ENCODE assay signal across 10 mouse cellular contexts in the genomic region with DNA sequence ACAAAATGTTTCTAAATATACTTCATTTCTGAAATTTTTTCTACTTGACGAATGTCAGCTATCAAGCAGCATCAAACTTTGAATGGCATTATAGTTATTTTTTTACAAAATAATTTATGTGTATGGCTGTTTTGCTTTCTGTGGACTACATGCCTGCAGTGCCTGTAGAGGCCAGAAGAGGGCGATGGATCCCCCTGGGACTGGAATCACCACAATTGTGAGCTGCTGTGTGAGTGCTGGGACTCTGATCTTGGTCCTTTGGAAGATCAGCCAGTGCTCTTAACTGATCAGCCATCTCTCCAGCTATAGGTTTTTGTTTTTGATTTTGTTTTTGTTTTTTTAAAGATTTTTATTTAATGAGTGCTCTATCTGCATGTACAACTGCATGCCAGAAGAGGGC. TPM values are rescaled to one million over a fixed set of nuclear protein-coding genes. Genes with fewer than 3 reads are reported as not detected.
A peak's percentile ranks its signal among the peaks of the same experiment; 100 is the strongest.
DNase-seq lines count a peak whose midpoint lies in the region; ATAC-seq and TF ChIP-seq lines count a peak whose summit lies in the region.
"Had no signal": no experiment of that assay in that cellular context is flagged by ENCODE, and none has a peak within 500 bp of the region (broad histone marks: within the 10 kb centered on the region; RNA-seq: fewer than 3 reads in every experiment).

No protein-coding gene starts in this region.

- DNase-seq in heart, postnatal 0 days (ENCODE audit: low spot score), result no peak
- no peak for DNase-seq in heart, adult 9 months (ENCODE audit: low spot score in 2 of 2)
- DNase-seq in 416B (ENCODE audit: low read depth) (peak; percentile 53), ES-CJ7 (ENCODE audit: low read depth, low spot score) (peak; percentile 52)
- peak; percentile 56 for DNase-seq in lung, postnatal 10 days
- no peak for DNase-seq in frontal cortex, adult 2 months (ENCODE audit: extremely low spot score in 1 of 2, low spot score in 1 of 2)
- no peak for DNase-seq in frontal cortex, postnatal 10 days (ENCODE audit: low spot score in 2 of 2)

- no peaks in the 10 kb centered on the region for H3K36me3 ChIP-seq in heart, postnatal 0 days (replicated peaks; ENCODE audit: control insufficient read depth, insufficient read depth, low read length)
- H3K36me3 ChIP-seq: hindbrain, embryonic 10.5 days had no signal

- H3K9me3 ChIP-seq in heart, postnatal 0 days (replicated peaks; ENCODE audit: control insufficient read depth, low read length), result no peaks in the 10 kb centered on the region
- H3K9me3 ChIP-seq: hindbrain, embryonic 10.5 days had no signal

- peak; percentile 46 for TF ChIP-seq CTCF in heart, postnatal 0 days (IDR thresholded peaks at IDR 0.05; ENCODE audit: low read depth)

- H3K4me2 ChIP-seq in heart, postnatal 0 days (ENCODE audit: low read depth, low read length), result no peak overlapping the region

- peaks cover 12% of the 10 kb centered on the region for H3K4me1 ChIP-seq in heart, postnatal 0 days (ENCODE audit: control insufficient read depth, insufficient read depth)

- H3K9ac ChIP-seq in heart, postnatal 0 days (replicated peaks; ENCODE audit: low read depth, low read length), result no peak overlapping the region

- H3K27me3 ChIP-seq in heart, postnatal 0 days (ENCODE audit: control insufficient read depth, insufficient read depth, low read length), result no peaks in the 10 kb centered on the region

- H3K27ac ChIP-seq in heart, postnatal 0 days (ENCODE audit: low read depth), result no peak overlapping the region
- H3K27ac ChIP-seq: hindbrain, embryonic 10.5 days had no signal

- H3K4me3 ChIP-seq in heart, postnatal 0 days (ENCODE audit: low read depth, low read length), result no peak overlapping the region
- H3K4me3 ChIP-seq: hindbrain, embryonic 10.5 days had no signal

- TF ChIP-seq EP300 in heart, postnatal 0 days (IDR thresholded peaks at IDR 0.05; ENCODE audit: low read depth), result no peak

- 43% methylated on average over 2 of the region's 2 CpGs for WGBS in heart, postnatal 0 days

- ATAC-seq in heart, postnatal 0 days (ENCODE audit: insufficient read depth, low read depth), result no peak
- no peak for ATAC-seq in megakaryocyte progenitor cell, adult 5-6 weeks (replicated peaks; ENCODE audit: poor library complexity)
- ATAC-seq: forebrain, embryonic 14.5 days had no signal

RNA-seq across cellular contexts. Expression of a gene that starts 2.9 kb away (rescaled TPM):
- total RNA-seq in heart, postnatal 0 days (2014; rRNA removed; ENCODE audit: low replicate concordance), result 15.3 and 17.0 TPM in 2 replicates
- 4.0 and 5.3 TPM in 2 replicates for polyA plus RNA-seq in heart, postnatal 0 days (2015; fragmentation: Nextera tagmentation; extraction: Ambion mirVana)
- total RNA-seq in megakaryocyte progenitor cell, adult 5-6 weeks (2015), result 2.4 and 2.6 TPM in 2 replicates
- 3.4 and 5.2 TPM in 2 replicates for total RNA-seq in megakaryocyte progenitor cell, adult 5-6 weeks (2017)
- polyA plus RNA-seq in frontal cortex, adult 2 months (2012; rRNA removed), result 38.2 and 46.1 TPM in 2 replicates

RNA-seq across cellular contexts. Expression of a gene that starts 4.6 kb away (rescaled TPM):
- 10.0 and 16.0 TPM in 2 replicates for total RNA-seq in heart, postnatal 0 days (2014; rRNA removed; ENCODE audit: low replicate concordance)
- 4.2 and 4.5 TPM in 2 replicates for polyA plus RNA-seq in heart, postnatal 0 days (2015; fragmentation: Nextera tagmentation; extraction: Ambion mirVana)
- 15.7 and 19.8 TPM in 2 replicates for total RNA-seq in megakaryocyte progenitor cell, adult 5-6 weeks (2015)
- 17.8 and 25.3 TPM in 2 replicates for total RNA-seq in megakaryocyte progenitor cell, adult 5-6 weeks (2017)
- 4.5 and 4.8 TPM in 2 replicates for polyA plus RNA-seq in frontal cortex, adult 2 months (2012; rRNA removed)

RNA-seq across cellular contexts. Expression of a gene that starts 28.5 kb away (rescaled TPM):
- 38.1 and 42.3 TPM in 2 replicates for total RNA-seq in heart, postnatal 0 days (2014; rRNA removed; ENCODE audit: low replicate concordance)
- 24.0 and 24.6 TPM in 2 replicates for polyA plus RNA-seq in heart, postnatal 0 days (2015; fragmentation: Nextera tagmentation; extraction: Ambion mirVana)
- total RNA-seq in megakaryocyte progenitor cell, adult 5-6 weeks (2015), result 27.3 and 29.6 TPM in 2 replicates
- total RNA-seq in megakaryocyte progenitor cell, adult 5-6 weeks (2017), result 38.9 and 42.7 TPM in 2 replicates
- 11.0 and 11.9 TPM in 2 replicates for polyA plus RNA-seq in frontal cortex, adult 2 months (2012; rRNA removed)

RNA-seq across cellular contexts. Expression of a gene that starts 33.7 kb away (rescaled TPM):
- not detected in 2 replicates for total RNA-seq in heart, postnatal 0 days (2014; rRNA removed; ENCODE audit: low replicate concordance)
- polyA plus RNA-seq in heart, postnatal 0 days (2015; fragmentation: Nextera tagmentation; extraction: Ambion mirVana), result 0.04 and 0.05 TPM in 2 replicates
- 0.15 TPM in 1 of 2 replicates, not detected in the other for total RNA-seq in megakaryocyte progenitor cell, adult 5-6 weeks (2015)
- 0.03 and 0.37 TPM in 2 replicates for total RNA-seq in megakaryocyte progenitor cell, adult 5-6 weeks (2017)
- polyA plus RNA-seq in frontal cortex, adult 2 months (2012; rRNA removed), result 1.4 and 1.5 TPM in 2 replicates

RNA-seq across cellular contexts. Expression of a gene that starts 50.3 kb away (rescaled TPM):
- 37.0 and 65.9 TPM in 2 replicates for total RNA-seq in heart, postnatal 0 days (2014; rRNA removed; ENCODE audit: low replicate concordance)
- polyA plus RNA-seq in heart, postnatal 0 days (2015; fragmentation: Nextera tagmentation; extraction: Ambion mirVana), result 15.4 and 15.7 TPM in 2 replicates
- 9.8 and 10.0 TPM in 2 replicates for total RNA-seq in megakaryocyte progenitor cell, adult 5-6 weeks (2015)
- total RNA-seq in megakaryocyte progenitor cell, adult 5-6 weeks (2017), result 4.5 and 7.3 TPM in 2 replicates
- polyA plus RNA-seq in frontal cortex, adult 2 months (2012; rRNA removed), result 279 and 283 TPM in 2 replicates

Comparison
In these comparisons a context has a peak if more than half of its experiments do, and no peak if none do; other contexts are left out.
1. DNase-seq: peak in 416B (single experiment), ES-CJ7 (single experiment) and lung, postnatal 10 days (single experiment); none in heart, postnatal 0 days (single experiment), heart, adult 9 months (0 of 2), frontal cortex, adult 2 months (0 of 2) and frontal cortex, postnatal 10 days (0 of 2).